ENCODE assay signal across 13 mouse cellular contexts in the genomic region with DNA sequence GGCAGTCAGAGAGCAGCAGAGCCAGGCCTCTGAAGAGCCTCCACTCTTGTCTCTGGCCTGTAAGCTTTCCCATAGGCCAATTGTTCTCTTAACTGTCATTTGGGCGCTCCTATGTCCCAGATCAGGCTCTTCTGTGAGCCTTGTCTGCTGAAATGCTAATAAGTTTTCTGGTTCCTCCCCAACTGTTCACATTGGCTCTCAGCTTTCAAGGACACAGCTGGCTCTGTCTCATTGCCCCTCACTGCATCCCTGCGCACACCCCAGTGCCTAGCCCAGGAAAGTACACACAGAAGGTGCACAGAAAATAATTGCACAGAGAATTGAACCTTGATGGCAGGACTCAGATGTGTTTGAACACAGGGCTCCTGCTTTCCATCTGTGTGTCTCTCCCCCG. TPM values are rescaled to one million over a fixed set of nuclear protein-coding genes. Genes with fewer than 3 reads are reported as not detected.
A peak's percentile ranks its signal among the peaks of the same experiment; 100 is the strongest.
DNase-seq lines count a peak whose midpoint lies in the region; ATAC-seq lines count a peak whose summit lies in the region.
"Had no signal": no experiment of that assay in that cellular context is flagged by ENCODE, and none has a peak within 500 bp of the region (broad histone marks: within the 10 kb centered on the region; RNA-seq: fewer than 3 reads in every experiment).

No protein-coding gene starts in this region.

- H3K27ac ChIP-seq in kidney, embryonic 15.5 days: no peak overlapping the region
- peak overlapping the region; percentile 45; the same call in 1 of the 2 replicates for H3K27ac ChIP-seq in limb, embryonic 11.5 days (replicated peaks; ENCODE audit: low read depth, low read length)
- H3K27ac ChIP-seq: liver, embryonic 14.5 days had no signal

- no peaks in the 10 kb centered on the region for H3K36me3 ChIP-seq in kidney, embryonic 15.5 days
- no peaks in the 10 kb centered on the region for H3K36me3 ChIP-seq in limb, embryonic 11.5 days (ENCODE audit: control insufficient read depth, insufficient read depth, low read length)

- H3K9ac ChIP-seq in kidney, embryonic 15.5 days: no peak overlapping the region
- H3K9ac ChIP-seq in limb, embryonic 11.5 days (ENCODE audit: low read length): no peak overlapping the region
- H3K9ac ChIP-seq: liver, embryonic 14.5 days had no signal

- no peaks in the 10 kb centered on the region for H3K9me3 ChIP-seq in kidney, embryonic 15.5 days (replicated peaks)
- H3K9me3 ChIP-seq in limb, embryonic 11.5 days (ENCODE audit: control insufficient read depth, low read length): no peaks in the 10 kb centered on the region

- H3K4me1 ChIP-seq in kidney, embryonic 15.5 days: peaks cover 24% of the 10 kb centered on the region
- H3K4me1 ChIP-seq in limb, embryonic 11.5 days (ENCODE audit: control insufficient read depth, insufficient read depth, low read length): peaks cover 9% of the 10 kb centered on the region

- no peak for DNase-seq in kidney, adult 8-10 months
- DNase-seq in embryo, embryonic 11 days: peak; percentile 50
- no peak for DNase-seq in limb, embryonic 11.5 days (ENCODE audit: low spot score)
- DNase-seq in retina, embryonic 14.5 days (ENCODE audit: low spot score): peak; percentile 42
- DNase-seq in urinary bladder, postnatal 4 days (ENCODE audit: low spot score in 2 of 2): no peak
- DNase-seq in adrenal gland, adult 18-20 months (ENCODE audit: low spot score in 2 of 2): no peak
- DNase-seq: cerebellum, postnatal 10 days; gastrocnemius, postnatal 25 days; kidney, postnatal 14 days had no signal

- ATAC-seq in kidney, embryonic 15.5 days (replicated peaks; ENCODE audit: low FRiP score): peak; percentile 35; the same call in 1 of the 2 replicates
- ATAC-seq in limb, embryonic 11.5 days (ENCODE audit: insufficient number of reproducible peaks, low FRiP score, low TSS enrichment, low read depth): no peak
- ATAC-seq: CD4-positive, CD25-positive, alpha-beta regulatory T cell, adult 4 months had no signal

- no peak overlapping the region for H3K4me3 ChIP-seq in kidney, embryonic 15.5 days (replicated peaks)
- H3K4me3 ChIP-seq in limb, embryonic 11.5 days (ENCODE audit: low read depth, low read length): no peak overlapping the region

- H3K4me2 ChIP-seq in kidney, embryonic 15.5 days: no peak overlapping the region
- no peak overlapping the region for H3K4me2 ChIP-seq in limb, embryonic 11.5 days (ENCODE audit: low read depth, severe bottlenecking)

- H3K27me3 ChIP-seq in kidney, embryonic 15.5 days: no peaks in the 10 kb centered on the region
- H3K27me3 ChIP-seq in limb, embryonic 11.5 days (ENCODE audit: control insufficient read depth, insufficient read depth, low read length): no peaks in the 10 kb centered on the region

- 35% methylated on average over 3 of the region's 3 CpGs for WGBS in kidney, embryonic 15.5 days
- 49% methylated on average over 3 of the region's 3 CpGs for WGBS in limb, embryonic 11.5 days

RNA-seq across cellular contexts. Expression of a gene that starts 14.7 kb away (rescaled TPM):
- 0.36 and 1.0 TPM in 2 replicates for polyA plus RNA-seq in kidney, embryonic 15.5 days (2015; fragmentation: Nextera tagmentation; extraction: Ambion mirVana)
- polyA plus RNA-seq in limb, embryonic 11.5 days (2014; fragmentation: Nextera tagmentation; extraction: Ambion mirVana): 7.8 and 8.8 TPM in 2 replicates
- 10 to 100 TPM in 1 of 2 experiments, 1 to 10 TPM in 1; 7.3 to 13.7 TPM for total RNA-seq in adrenal gland, adult 18-20 months (2021)
- total RNA-seq: megakaryocyte progenitor cell, adult 5-6 weeks had no signal
- polyA plus RNA-seq: CD4-positive, CD25-positive, alpha-beta regulatory T cell, adult 4 months had no signal

RNA-seq across cellular contexts. Expression of a gene that starts 24.9 kb away (rescaled TPM):
- 87.7 and 91.7 TPM in 2 replicates for polyA plus RNA-seq in kidney, embryonic 15.5 days (2015; fragmentation: Nextera tagmentation; extraction: Ambion mirVana)
- polyA plus RNA-seq in limb, embryonic 11.5 days (2014; fragmentation: Nextera tagmentation; extraction: Ambion mirVana): 78.4 and 82.1 TPM in 2 replicates
- 10 to 100 TPM; 74.0 to 78.2 TPM for total RNA-seq in adrenal gland, adult 18-20 months (2021)

Comparison
In these comparisons a context has a peak if more than half of its experiments do, and no peak if none do; other contexts are left out.
1. DNase-seq: peak in embryo, embryonic 11 days (single experiment) and retina, embryonic 14.5 days (single experiment); none in kidney, adult 8-10 months (0 of 2), limb, embryonic 11.5 days (single experiment), urinary bladder, postnatal 4 days (0 of 2) and adrenal gland, adult 18-20 months (0 of 2).